Mouse (Mus musculus) limb, embryonic 12.5 days (tissue): ENCODE results near the gene Pitpnc1. TPM values are rescaled to one million over a fixed set of nuclear protein-coding genes. Genes with fewer than 3 reads are reported as not detected.
A peak's percentile ranks its signal among the peaks of the same experiment; 100 is the strongest.

ENCODE experiments used
- ATAC-seq: fragments of 200-750 bp; cut with Nextera tagmentation; 2 replicates; pipeline ENCODE4 v1.8.0; 2017; ENCODE audit warnings: low read depth, moderate TSS enrichment; ENCODE audit not compliant: insufficient number of reproducible peaks, insufficient read depth, low FRiP score, low TSS enrichment
- H3K27ac ChIP-seq: fragments of 300-500 bp; sonication (generic); 2 replicates; pipeline ENCODE4 v1.5.1; 2016; ENCODE audit warnings: mild to moderate bottlenecking, moderate library complexity
- H3K27me3 ChIP-seq: fragments of 300-500 bp; sonication (generic); 2 replicates; pipeline ENCODE4 v1.6.1; 2016; ENCODE audit warnings: mild to moderate bottlenecking, moderate library complexity
- H3K36me3 ChIP-seq: fragments of 300-500 bp; sonication (generic); 2 replicates; pipeline ENCODE4 v1.6.1; 2016; ENCODE audit warnings: mild to moderate bottlenecking, moderate library complexity
- H3K4me1 ChIP-seq: fragments of 300-500 bp; sonication (generic); replicated peaks from 2 replicates; pipeline ENCODE4 v1.6.1; 2016
- H3K4me2 ChIP-seq: fragments of 300-500 bp; sonication (generic); 2 replicates; pipeline ENCODE4 v1.6.1; 2016; ENCODE audit warnings: mild to moderate bottlenecking, moderate library complexity
- H3K4me3 ChIP-seq: fragments of 300-500 bp; sonication (generic); replicated peaks from 2 replicates; pipeline ENCODE4 v1.5.1; 2016; ENCODE audit warnings: mild to moderate bottlenecking
- H3K9ac ChIP-seq: fragments of 300-500 bp; sonication (generic); replicated peaks from 2 replicates; pipeline ENCODE4 v1.6.1; 2016; ENCODE audit warnings: mild to moderate bottlenecking, moderate library complexity
- H3K9me3 ChIP-seq: fragments of 300-500 bp; sonication (generic); 2 replicates; pipeline ENCODE4 v1.6.1; 2016; ENCODE audit warnings: mild to moderate bottlenecking, moderate library complexity
- WGBS: fragments of 180-500 bp; shearing (Covaris S2); methylation state at CpG from one replicate; pipeline ENCODE4 v1.1.7; 2016; 5-methylcytosine and 5-hydroxymethylcytosine counted together
- polyA plus RNA-seq: library from polyadenylated mRNA; unstranded; fragments of >200 nt; fragmentation: Nextera tagmentation; extraction: Ambion mirVana; gene quantifications from 2 replicates; pipeline ENCODE4 v1.2.1, GENCODE M21; 2016

The Pitpnc1 gene
- polyA plus RNA-seq, 1 experiment from 2014 or later = 31.9 TPM

DNA sequence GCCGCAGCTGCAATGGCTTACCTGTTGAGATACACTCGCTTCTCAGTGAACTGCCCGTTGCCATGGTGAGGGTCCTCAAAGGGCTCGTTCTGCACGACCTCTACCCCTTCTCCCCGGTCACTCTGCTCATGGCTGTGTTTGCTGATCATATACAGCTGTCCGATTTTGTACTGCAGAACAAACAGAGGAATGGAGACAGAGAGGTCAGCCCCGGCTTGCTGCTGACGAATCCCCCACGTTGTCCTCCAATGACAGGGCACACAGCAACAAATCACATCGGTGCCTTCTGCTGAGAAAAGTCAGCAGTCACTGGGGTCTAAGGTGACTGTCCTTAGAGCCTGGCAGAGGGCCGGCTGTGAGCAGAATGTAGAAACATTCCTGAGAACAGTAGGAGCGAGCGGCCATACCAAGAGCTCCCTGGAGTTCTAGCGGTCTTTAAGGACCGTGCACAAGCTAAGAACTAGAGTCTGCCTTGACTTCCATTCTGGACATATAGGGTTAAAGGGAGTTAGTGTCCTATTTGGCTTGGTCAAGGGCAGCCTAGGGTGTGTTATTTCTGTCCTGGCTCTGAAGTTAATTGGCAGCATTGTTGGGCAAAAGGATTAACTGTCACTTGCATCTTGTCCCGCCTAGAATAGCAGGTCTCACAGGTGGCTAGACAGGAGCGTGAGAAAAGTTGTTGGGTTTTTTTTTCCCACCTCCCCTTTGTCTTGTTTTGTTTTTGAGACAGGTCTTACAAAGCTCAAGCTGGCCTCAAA lies 132.9 kb downstream of the Pitpnc1 start:
- Histone ChIP-seq H3K36me3 (peaks cover 18% of the 10 kb centered on the region; the same call in 1 of the 2 replicates), H3K9ac (no peak overlapping the region), H3K27me3 (no peaks in the 10 kb centered on the region), H3K4me1 (peaks cover 30% of the 10 kb centered on the region), H3K9me3 (no peaks in the 10 kb centered on the region), H3K27ac (no peak overlapping the region), H3K4me2 (no peak overlapping the region; the same call in 1 of the 2 replicates), H3K4me3 (no peak overlapping the region)
- no peak for ATAC-seq
- 41% methylated on average over 18 of the region's 18 CpGs for WGBS

DNA sequence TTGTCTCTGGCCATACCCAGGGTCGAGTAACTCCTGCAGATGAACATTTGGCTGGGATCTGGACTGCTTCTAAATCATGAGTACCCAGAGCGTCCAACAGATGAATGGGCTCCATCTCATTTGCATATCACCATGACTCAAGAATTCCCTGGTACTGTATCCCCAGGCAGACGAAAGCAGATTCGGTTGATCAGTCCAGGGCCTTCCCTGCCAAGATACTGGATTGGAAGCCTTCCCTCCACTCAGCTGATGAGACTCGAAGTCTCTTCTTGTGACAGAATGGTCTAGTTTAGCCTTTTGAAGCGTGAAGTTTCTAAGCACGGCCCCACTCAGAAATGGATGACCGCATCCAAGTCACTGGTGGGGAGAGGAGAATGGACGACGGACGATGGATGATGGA lies 134.7 kb downstream of the Pitpnc1 start:
- 94% methylated on average over 11 of the region's 11 CpGs for WGBS
- ATAC-seq = no peak
- Histone ChIP-seq H3K36me3 (peaks cover 24% of the 10 kb centered on the region; the same call in 1 of the 2 replicates), H3K4me2 (no peak overlapping the region), H3K9ac (no peak overlapping the region), H3K27ac (0 out of 2 replicates have a peak overlapping the region, but pooled peaks have one; percentile 5), H3K4me3 (no peak overlapping the region), H3K4me1 (peaks cover 18% of the 10 kb centered on the region), H3K27me3 (no peaks in the 10 kb centered on the region), H3K9me3 (no peaks in the 10 kb centered on the region)

DNA sequence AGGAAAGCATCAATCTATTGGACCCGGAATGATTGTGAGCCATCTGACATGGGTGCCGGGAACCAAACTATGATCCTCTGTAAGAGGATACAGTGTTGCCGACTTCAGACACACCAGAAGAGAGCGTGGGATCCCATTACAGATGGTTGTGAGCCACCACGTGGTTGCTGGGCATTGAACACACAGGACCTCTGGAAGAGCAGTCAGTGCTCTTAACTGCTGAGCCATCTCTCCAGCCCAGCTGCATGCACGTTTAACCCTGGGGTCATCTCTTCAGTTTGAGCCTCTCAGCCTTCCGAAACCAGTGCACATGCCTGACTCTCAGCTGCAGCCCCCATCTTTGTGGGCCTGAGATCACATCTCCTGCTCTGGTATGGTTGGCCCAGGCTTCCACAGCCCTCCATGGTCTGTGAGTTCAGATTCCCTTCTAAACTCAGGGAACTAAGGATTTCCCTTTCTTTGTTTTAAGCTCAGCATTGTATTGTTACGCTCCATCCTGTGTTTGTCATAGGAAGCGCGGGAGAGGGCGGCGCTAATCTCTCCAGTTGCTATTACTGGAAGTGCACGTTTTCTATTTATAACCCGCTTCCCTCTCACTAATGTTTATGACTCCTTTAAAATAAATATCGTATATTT lies 135.5 kb downstream of the Pitpnc1 start:
- Histone ChIP-seq H3K4me3 (no peak overlapping the region), H3K36me3 (peaks cover 24% of the 10 kb centered on the region; the same call in 1 of the 2 replicates), H3K4me2 (no peak overlapping the region), H3K27ac (no peak overlapping the region; the same call in 1 of the 2 replicates), H3K9ac (no peak overlapping the region), H3K4me1 (peaks cover 15% of the 10 kb centered on the region), H3K27me3 (no peaks in the 10 kb centered on the region), H3K9me3 (no peaks in the 10 kb centered on the region)
- no peak for ATAC-seq
- WGBS = 79% methylated on average over 15 of the region's 15 CpGs

GRCm38 (mm10) chr11:107332905-107333304 lies 137.6 kb downstream of the Pitpnc1 start:
- 92% methylated on average over 3 of the region's 3 CpGs for WGBS
- no peak overlapping the region for H3K9ac ChIP-seq
- no peak overlapping the region for H3K27ac ChIP-seq
- H3K4me1 ChIP-seq = peaks cover 9% of the 10 kb centered on the region
- H3K4me3 ChIP-seq = no peak overlapping the region
- H3K9me3 ChIP-seq = no peaks in the 10 kb centered on the region
- H3K27me3 ChIP-seq = no peaks in the 10 kb centered on the region
- ATAC-seq = no peak
- H3K4me2 ChIP-seq = no peak overlapping the region
- peaks cover 24% of the 10 kb centered on the region; the same call in 1 of the 2 replicates for H3K36me3 ChIP-seq

- Histone ChIP-seq H3K4me2 (no peak overlapping the region), H3K27ac (no peak overlapping the region), H3K36me3 (peaks cover 24% of the 10 kb centered on the region; the same call in 1 of the 2 replicates), H3K27me3 (no peaks in the 10 kb centered on the region), H3K9me3 (no peaks in the 10 kb centered on the region), H3K4me1 (peaks cover 3% of the 10 kb centered on the region), H3K4me3 (no peak overlapping the region), H3K9ac (no peak overlapping the region)
- 94% methylated on average over 13 of the region's 13 CpGs for WGBS
- ATAC-seq = no peak
These were observed 138.2 kb downstream of the Pitpnc1 start for GRCm38 (mm10) chr11:107332332-107332731.

GRCm38 (mm10) chr11:107331425-107331824 lies 139.1 kb downstream of the Pitpnc1 start:
- no peak overlapping the region for H3K4me3 ChIP-seq
- 83% methylated on average over 2 of the region's 2 CpGs for WGBS
- no peak overlapping the region for H3K9ac ChIP-seq
- H3K9me3 ChIP-seq = no peaks in the 10 kb centered on the region
- no peak overlapping the region for H3K27ac ChIP-seq
- H3K36me3 ChIP-seq = peaks cover 24% of the 10 kb centered on the region; the same call in 1 of the 2 replicates
- no peaks in the 10 kb centered on the region for H3K27me3 ChIP-seq
- H3K4me2 ChIP-seq = no peak overlapping the region
- no peak for ATAC-seq
- no peaks in the 10 kb centered on the region for H3K4me1 ChIP-seq

DNA sequence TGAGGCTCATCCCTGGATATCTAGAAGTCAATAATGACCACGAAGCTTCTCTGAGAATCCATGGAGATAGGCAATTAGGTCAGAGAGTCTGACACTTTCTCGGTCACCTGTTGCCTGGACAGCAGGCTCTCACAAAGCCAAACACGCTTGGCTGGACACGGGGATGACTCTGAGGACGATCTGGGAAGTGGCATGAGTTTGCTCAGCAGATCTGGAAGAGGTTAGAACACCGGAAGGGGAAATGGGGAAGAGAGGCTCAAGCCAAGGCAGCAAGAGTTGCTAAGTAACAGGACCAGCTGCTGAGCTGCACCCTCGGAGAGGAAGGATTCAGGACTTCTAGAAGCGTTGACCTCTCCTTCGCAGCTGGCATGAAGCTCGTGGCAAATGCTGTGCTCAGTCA lies 143.2 kb downstream of the Pitpnc1 start:
- no peak for ATAC-seq
- WGBS = 88% methylated on average over 10 of the region's 10 CpGs
- Histone ChIP-seq H3K36me3 (peaks cover 8% of the 10 kb centered on the region; the same call in 1 of the 2 replicates), H3K4me1 (no peaks in the 10 kb centered on the region), H3K27me3 (no peaks in the 10 kb centered on the region), H3K27ac (no peak overlapping the region), H3K4me3 (no peak overlapping the region), H3K4me2 (no peak overlapping the region), H3K9ac (no peak overlapping the region), H3K9me3 (peaks cover 2% of the 10 kb centered on the region; the same call in 1 of the 2 replicates)

DNA sequence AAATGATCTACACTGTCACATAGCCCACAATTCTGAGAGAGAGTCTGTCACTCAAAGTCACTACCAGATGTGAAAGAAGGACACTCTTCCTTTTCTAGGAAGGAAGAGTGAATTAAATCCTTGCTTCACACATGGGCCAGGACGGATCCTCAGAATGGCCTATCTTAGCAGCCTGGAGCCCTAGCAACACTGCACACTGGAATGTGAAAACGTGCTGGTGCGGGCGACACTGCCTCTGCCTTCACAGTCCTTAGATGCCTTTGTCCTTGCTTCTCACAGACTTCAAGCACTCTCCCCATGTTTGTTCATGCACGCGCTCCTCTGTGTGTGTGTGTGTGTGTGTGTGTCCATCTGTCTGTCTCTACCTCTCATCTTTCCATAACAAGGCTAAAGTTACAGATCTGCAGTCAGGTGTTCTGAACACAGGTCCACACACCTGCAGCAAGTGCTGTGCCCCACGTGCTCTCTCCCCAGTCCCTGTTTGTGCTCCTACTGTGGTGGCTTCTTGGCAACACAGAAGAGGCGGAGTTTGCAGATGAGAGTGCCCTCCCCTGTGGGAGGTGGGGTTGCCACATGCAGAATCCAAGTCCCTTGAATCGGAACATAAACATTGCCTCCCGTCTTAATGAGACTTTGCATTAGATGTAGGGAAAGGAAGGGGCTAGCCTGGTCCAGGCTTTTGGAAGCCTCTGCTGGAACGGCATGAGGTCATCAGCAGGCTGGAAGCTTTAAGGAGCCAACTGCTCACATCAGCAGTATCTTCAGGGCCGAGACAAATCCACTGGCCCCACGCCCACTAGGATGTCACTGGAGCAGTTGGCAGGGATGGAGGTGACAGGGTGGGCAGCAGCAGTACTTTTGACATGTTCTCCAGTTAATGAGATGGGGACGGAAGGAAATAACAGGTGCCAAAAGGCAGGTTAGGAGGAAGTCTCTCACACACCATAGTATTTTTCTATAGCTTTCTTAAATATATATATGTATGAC lies 144.5 kb downstream of the Pitpnc1 start:
- H3K9ac ChIP-seq = no peak overlapping the region
- no peaks in the 10 kb centered on the region for H3K27me3 ChIP-seq
- WGBS = 66% methylated on average over 14 of the region's 14 CpGs
- H3K36me3 ChIP-seq = peaks cover 11% of the 10 kb centered on the region; the same call in 1 of the 2 replicates
- H3K9me3 ChIP-seq = peaks cover 9% of the 10 kb centered on the region; the same call in 1 of the 2 replicates
- H3K4me3 ChIP-seq = no peak overlapping the region
- no peaks in the 10 kb centered on the region for H3K4me1 ChIP-seq
- no peak overlapping the region for H3K4me2 ChIP-seq
- no peak overlapping the region for H3K27ac ChIP-seq
- no peak for ATAC-seq

DNA sequence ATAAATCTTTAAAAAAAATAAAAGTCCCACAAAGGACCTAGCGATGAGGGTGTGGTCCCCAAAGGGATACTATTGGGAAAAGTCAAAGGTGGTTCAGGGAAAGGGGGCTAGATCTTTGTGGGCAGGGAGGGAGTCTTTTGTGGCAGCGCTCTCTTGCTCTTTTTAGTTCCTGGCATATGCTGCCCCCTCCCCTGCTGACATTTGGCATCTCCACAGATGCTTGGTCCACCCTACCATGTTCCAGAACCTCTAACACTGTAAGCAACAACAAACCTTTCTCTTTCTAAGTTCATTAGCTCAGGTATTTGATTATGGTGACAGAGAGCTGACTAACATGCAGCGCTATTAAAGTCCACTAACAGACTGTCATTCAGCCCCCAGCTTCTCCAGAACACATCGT lies 145.3 kb downstream of the Pitpnc1 start:
- Histone ChIP-seq H3K27me3 (no peaks in the 10 kb centered on the region), H3K9me3 (peaks cover 9% of the 10 kb centered on the region; the same call in 1 of the 2 replicates), H3K36me3 (peaks cover 11% of the 10 kb centered on the region; the same call in 1 of the 2 replicates), H3K4me3 (no peak overlapping the region), H3K4me1 (no peaks in the 10 kb centered on the region), H3K9ac (no peak overlapping the region), H3K4me2 (no peak overlapping the region), H3K27ac (no peak overlapping the region)
- WGBS = 89% methylated on average over 4 of the region's 4 CpGs
- ATAC-seq = no peak

- no peak overlapping the region for H3K4me2 ChIP-seq
- H3K27me3 ChIP-seq = no peaks in the 10 kb centered on the region
- no peaks in the 10 kb centered on the region for H3K4me1 ChIP-seq
- H3K4me3 ChIP-seq = no peak overlapping the region
- H3K9ac ChIP-seq = no peak overlapping the region
- 67% methylated on average over 18 of the region's 18 CpGs for WGBS
- H3K27ac ChIP-seq = 0 out of 2 replicates have a peak overlapping the region, but pooled peaks have one; percentile 35
- peaks cover 9% of the 10 kb centered on the region; the same call in 1 of the 2 replicates for H3K9me3 ChIP-seq
- ATAC-seq = no peak
- peaks cover 21% of the 10 kb centered on the region; the same call in 1 of the 2 replicates for H3K36me3 ChIP-seq
These were observed 147.3 kb downstream of the Pitpnc1 start for GRCm38 (mm10) chr11:107323173-107323572.
